Mouse (Mus musculus) adrenal gland, adult 18-20 months (tissue): ENCODE data around the gene Gtf2ird2. TPM values are rescaled to one million over a fixed set of nuclear protein-coding genes. Genes with fewer than 3 reads are reported as not detected.

Source experiments
- DNase-seq, 2 experiments: peaks; one replicate each; pipeline ENCODE4 v3.0.0; 2021 to 2022; ENCODE audit warnings: low spot score in 2 of 2
- total RNA-seq, 2 experiments: library from RNA; stranded (reverse); gene quantifications; 1 replicate in 1 of 2; 2 replicates in 1 of 2; pipeline ENCODE4 v1.2.3; 2021

Gtf2ird2 gene
- total RNA-seq, 2 experiments from 2014 or later, result 8.1 to 8.5 TPM

- no peak for DNase-seq
Measured at GRCm38 (mm10) chr5:134182172-134182571, 1.6 kb upstream of the Gtf2ird2 start.

GRCm38 (mm10) chr5:134182735-134183134 lies 1.1 kb upstream of the Gtf2ird2 start:
- DNase-seq, result no peak

DNA sequence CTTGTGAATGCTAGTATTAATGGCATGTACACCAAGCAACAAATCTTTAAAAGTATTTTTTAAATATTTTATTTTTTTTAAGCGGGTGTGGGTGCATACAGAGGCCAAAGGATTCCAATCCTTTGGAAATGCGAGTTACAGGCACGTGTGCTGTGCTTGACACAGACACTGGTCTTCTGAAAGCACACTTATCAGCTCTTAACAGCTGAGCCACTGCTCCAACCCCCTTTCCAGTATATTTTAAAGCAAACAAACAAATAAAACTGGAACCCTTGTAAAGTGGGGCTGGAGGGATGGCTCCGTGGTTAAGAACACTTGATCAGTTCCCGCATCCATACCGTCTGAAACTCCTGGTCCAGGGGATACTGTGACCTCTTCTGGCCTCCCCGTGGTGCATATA lies 657 bp upstream of the Gtf2ird2 start:
- no peak for DNase-seq

DNA sequence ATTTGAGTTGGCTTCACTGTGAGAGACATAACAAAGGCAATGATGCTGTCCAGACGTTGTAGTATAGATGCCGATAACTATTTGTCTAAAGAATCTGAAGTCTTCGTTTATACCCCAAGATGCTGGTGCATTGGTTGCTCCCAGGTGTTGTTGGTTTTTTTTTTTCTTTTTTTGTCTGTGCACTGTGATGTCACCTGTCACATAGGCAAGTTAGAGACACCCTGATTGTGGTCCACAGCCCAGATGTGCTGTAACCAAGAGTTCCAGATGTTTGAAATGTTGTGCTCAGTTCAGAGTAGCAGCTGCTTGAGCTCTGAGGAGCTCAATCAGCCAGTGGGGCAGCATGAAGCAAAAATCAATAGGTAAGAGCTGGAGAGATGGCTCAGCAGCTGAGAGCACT lies 2.2 kb downstream of the Gtf2ird2 start:
- no peak for DNase-seq

GRCm38 (mm10) chr5:134186961-134187731 lies 3.3 kb downstream of the Gtf2ird2 start:
- peak; percentile 49 to 60 for DNase-seq

GRCm38 (mm10) chr5:134188571-134188970 lies 4.8 kb downstream of the Gtf2ird2 start:
- no peak for DNase-seq

DNA sequence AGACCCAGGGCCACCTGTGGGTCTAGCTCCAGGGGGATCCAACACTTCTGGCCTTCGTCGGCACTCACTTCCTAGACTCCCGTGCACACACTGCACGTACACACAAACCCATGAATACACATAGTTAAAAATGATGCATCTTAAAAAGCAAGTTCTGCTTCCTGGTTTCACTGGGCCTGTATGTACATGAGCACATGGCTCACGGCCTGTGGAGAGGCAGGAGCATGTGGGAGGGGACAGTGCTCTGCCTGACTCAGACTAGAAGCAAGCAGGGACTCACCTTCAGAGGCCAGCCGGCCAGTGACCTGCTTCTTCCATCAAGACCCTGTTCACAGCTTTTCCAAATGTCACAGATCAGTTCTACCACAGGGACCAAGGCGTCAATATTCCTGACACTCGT lies 9.8 kb downstream of the Gtf2ird2 start:
- DNase-seq, result no peak

DNA sequence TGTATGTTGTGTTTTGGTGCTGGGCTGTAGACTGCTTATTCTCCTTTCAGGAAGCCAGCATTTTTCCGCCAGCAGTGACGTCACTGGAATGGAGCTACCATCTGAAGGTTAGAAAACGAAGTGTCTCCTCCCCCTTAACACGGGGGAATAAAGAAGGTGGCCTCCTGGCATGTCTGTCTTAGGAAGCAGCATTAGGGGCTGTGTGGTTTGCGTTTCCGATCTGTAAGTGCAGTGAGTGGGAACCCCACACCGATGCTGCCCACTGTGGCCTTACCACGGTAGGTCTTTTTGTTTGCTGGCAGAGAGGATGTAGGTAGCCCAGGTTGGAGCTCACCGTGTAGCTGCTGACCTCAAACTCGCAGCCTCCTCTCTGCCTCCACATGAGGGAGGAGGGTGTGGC lies 22.9 kb downstream of the Gtf2ird2 start:
- no peak for DNase-seq

DNA sequence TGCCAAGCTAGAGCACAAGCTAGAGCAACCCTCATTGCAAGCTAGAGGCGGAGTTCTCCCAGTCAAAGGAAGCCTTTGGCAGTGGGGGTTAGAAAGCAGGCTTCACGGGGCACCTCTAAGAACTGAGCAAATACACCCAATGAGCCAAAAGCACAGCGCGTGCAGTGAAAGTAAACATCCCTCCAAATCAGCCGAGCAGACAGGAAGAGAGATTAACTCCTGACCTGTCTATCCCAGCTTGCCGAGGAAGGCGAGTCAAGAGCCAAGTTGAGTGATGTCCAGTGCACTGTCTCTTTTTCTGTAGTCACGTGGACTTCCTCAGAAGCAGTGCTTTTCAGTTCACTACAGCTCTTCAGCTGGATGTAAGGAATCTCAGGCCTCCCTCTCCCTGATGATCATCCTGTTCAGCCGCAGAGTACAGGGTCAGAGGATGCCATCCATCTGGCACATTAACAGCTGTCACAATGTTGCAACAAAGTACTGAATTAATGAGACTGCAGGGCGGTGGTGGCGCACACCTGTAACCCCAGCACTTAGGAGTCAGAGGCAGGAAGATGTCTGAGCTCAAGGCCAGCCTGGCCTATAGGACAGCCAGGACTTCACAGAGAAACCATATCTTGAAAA lies 26.2 kb downstream of the Gtf2ird2 start:
- no peak for DNase-seq

- no peak for DNase-seq
Measured at GRCm38 (mm10) chr5:134214021-134214806, 30.4 kb downstream of the Gtf2ird2 start.

DNA sequence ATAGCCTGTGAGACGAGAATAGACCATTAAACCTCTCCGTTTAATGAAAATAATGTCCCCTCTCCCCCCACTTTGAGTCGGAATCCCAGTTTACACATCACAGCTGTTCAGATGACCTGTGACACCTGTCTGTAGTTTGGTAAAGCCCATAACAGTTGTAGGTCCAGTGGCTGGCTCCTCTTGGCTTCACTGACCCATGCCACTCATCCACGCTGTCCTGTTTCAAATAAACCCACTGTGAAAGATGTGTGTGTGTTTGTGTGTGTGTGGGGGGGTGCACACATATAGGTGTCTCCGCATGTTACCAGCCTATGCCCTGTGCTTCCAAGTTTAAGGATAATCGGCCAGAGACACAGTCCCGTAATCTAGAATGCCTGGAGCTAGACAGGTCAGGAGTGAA lies 34.1 kb downstream of the Gtf2ird2 start:
- no peak for DNase-seq

- no peak for DNase-seq
Measured at GRCm38 (mm10) chr5:134221278-134221677, 37.5 kb downstream of the Gtf2ird2 start.

DNA sequence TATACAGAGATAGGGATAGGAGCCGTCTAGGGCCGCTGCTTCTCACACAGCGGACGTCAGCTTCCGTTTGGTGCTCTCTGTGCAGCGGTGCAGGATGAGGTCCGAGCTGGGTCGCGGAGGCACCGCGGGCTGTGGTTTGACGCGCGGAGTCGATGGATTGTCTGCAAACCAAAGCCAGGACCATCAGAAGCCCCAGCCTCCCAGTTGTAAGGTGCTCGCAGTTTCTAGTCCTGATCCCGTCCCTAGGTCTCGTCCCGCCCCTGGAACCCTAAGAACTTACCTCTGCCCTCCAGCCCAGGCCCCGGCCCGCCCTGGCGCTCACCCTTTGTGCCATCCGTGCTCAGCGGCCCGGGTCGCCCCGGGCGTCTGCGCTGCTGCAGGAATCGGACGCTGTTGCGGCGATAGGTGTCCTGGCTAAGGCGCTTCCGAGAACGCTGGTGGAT lies 37.9 kb downstream of the Gtf2ird2 start:
- DNase-seq, result no peak

- no peak for DNase-seq
Measured at GRCm38 (mm10) chr5:134225110-134225901, 41.5 kb downstream of the Gtf2ird2 start.

GRCm38 (mm10) chr5:134226946-134227345 lies 43.1 kb downstream of the Gtf2ird2 start:
- DNase-seq, result no peak

DNA sequence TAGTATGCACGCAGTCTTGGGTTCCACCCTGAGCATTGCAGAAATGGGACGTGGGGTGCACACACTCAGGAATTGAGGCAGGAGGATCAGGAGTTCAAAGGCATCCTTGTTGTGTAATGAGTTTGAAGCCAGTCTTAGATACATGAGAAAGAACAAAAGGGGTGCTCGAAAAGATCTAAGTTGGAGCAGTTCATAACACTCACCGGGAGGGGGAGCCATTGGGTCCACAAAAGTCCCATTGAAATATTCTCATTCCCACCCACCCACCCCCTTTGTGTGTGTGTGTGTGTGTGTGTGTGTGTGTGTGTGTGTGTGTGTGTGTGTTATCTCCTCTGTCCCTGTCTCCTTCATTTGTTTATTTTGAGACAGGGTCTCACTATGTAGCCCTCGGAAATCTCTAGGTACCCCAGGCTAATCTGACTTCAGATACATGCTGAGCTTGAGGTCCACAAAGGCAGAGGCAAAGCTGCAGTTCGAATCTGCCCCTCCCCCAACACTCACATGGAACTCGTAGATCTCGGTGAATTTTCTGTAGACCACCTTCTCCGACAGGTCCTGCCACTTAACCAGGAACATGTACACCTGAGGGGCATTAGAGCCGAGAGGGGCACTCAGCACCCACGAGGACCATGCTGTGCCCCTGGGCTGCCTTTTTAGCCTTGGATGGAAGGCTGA lies 43.9 kb downstream of the Gtf2ird2 start:
- DNase-seq, result no peak

- DNase-seq, result no peak
Measured at GRCm38 (mm10) chr5:134228249-134228638, 44.4 kb downstream of the Gtf2ird2 start.

- no peak for DNase-seq
Measured at GRCm38 (mm10) chr5:134229391-134229790, 45.6 kb downstream of the Gtf2ird2 start, which contains the start of gene Ncf1. Gene Ncf1, minus strand, starts transcription at chr5:134229625.

GRCm38 (mm10) chr5:134231376-134231775 lies 47.6 kb downstream of the Gtf2ird2 start:
- DNase-seq, result no peak

DNA sequence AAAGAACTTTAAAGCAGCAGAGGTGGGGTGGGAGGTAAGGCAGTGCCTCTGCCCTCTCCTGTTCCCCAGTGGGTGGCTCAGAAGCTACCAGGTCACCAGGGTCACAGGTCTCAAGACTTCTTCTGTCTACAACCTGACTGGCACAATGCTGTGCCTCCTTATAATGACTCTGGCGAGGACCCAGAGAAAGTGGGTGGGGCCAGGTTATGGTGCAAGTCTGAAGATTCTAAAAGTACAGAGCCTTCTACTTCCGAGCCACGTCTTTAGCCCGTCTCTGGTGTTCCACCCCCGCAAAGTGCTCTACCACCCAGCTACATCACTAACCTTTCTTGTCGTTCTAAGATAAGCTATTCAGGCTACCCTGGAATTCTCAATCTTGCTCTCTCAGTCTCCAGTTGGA lies 48.3 kb downstream of the Gtf2ird2 start:
- DNase-seq, result no peak
